Mouse (Mus musculus): ENCODE data around the gene Afg3l1.
A peak's percentile ranks its signal among the peaks of the same experiment; 100 is the strongest.
"Not testable (repeated sequence)": the region's sequence is repeated elsewhere in the genome, so short reads cannot be mapped to it uniquely, and the experiment has no call there.

Gene Afg3l1

DNA sequence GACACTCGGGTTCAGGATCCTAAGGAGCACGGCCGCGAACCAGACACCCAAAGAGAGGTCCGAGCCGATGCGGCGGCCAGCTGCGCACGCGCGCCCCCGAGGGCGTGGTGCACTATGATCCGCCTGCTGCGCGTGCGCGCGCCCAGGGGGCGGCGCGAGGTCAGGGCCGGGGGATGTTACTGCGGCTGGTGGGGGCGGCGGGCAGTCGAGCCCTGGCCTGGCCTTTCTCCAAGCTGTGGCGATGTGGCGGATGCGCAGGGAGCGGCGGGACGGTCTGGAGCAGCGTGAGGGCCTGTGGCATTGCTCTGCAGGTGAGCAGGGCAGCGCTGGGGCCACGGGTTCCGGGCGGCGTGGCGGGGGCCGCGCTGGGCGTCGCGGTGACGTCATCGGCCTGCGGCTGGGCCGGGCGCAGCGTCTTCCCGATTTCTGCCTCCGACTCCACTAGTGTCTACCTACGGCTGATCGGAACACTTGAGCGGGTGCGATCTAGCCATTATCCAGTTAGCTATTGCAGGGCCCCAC, at the start of gene Afg3l1:
Gene Afg3l1 (plus strand): TSS at position 167 of the 522 bp plus-strand sequence.
- peak; percentile 87 to 90 for DNase-seq (ENCODE audit: low spot score in 2 of 2)

DNA sequence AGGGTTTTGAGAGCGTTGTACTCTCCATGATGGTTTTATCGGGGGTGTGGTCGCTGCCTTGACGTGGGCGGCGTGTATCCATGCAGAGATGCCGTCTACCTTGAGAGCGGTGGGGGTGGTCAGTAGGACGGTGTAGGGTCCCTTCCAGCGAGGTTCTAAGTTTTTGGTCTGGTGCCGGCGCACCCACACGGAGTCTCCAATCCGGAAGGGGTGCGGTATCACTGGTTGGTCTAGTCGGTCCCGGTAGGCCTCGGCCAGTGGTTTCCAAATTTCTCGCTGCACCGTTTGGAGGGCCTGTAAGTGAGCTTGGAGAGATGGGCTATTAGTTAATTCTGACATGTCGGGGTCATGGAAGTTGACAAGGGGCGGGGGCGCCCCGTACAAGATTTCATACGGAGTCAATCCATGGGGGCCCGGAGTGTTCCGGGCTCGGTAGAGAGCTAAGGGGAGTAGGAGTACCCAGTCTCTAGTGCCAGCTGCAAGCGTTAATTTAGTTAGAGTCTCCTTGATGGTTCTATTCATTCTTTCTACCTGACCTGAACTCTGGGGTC, 49.3 kb upstream of the Afg3l1 start:
- DNase-seq (ENCODE audit: low spot score in 2 of 2): no peak

DNA sequence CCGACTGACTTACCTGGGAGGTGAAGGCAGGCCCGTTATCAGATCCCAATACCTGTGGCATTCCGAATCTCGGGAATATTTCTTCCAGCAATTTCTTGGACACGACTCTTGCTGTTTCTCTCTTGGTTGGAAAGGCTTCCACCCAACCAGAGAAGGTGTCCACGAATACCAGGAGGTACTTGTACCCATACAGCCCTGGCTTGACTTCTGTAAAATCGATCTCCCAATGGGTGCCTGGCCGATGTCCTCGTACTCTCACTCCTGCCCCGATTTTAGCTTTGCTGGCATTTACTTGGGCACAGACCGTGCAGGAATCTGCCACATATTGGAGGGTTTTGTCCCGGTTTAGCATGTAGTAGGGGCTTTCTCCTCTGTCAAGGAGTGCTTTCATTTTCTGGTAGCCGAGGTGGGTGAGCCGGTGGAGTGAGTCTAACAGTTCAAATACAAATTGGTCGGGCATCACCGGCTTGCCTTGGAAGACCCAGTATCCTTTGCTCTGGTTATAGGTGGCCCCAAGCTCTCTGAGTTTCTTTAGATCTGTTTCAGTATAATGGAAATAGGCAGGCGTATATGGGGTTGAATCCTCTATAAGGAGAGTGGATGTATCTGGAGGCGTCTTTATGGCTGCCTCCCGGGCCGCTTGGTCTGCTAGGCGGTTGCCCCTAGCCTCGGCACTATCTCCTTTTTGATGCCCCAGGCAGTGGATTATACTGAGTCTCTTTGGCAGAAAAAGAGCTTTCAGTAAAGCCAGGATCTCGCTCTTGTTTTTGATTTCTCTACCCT, 48.6 kb upstream of the Afg3l1 start:
- DNase-seq (ENCODE audit: low spot score in 2 of 2): no peak

DNA sequence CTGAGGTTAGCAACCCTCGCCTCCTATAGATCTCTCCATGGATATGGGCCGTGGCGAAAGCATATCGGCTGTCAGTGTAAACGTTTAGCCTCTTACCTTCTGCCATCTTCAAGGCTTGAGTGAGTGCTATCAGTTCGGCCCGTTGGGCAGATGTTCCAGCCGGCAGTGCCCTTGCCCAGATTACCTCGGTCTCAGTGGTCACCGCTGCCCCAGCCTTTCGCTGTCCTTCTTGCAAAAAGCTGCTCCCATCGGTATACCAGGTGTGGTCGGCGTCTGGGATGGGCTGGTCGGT, 48.0 kb upstream of the Afg3l1 start:
- DNase-seq (ENCODE audit: low spot score in 2 of 2): not testable (repeated sequence)

DNA sequence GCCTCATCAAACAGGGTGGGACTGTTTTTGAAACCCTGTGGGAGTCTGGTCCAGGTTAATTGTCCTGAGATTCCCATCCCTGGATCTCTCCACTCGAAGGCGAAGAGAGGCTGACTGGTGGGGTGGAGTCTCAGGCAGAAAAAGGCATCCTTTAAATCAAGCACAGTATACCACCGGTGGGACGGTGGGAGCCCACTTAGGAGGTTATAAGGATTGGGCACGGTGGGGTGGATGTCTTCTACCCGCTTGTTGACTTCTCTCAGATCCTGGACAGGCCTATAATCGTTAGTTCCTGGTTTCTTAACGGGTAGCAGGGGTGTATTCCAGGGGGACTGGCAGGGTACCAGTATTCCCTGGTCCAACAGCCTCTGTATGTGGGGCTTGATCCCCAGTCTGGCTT, 46.8 kb upstream of the Afg3l1 start:
- DNase-seq (ENCODE audit: low spot score in 2 of 2): not testable (repeated sequence)

DNA sequence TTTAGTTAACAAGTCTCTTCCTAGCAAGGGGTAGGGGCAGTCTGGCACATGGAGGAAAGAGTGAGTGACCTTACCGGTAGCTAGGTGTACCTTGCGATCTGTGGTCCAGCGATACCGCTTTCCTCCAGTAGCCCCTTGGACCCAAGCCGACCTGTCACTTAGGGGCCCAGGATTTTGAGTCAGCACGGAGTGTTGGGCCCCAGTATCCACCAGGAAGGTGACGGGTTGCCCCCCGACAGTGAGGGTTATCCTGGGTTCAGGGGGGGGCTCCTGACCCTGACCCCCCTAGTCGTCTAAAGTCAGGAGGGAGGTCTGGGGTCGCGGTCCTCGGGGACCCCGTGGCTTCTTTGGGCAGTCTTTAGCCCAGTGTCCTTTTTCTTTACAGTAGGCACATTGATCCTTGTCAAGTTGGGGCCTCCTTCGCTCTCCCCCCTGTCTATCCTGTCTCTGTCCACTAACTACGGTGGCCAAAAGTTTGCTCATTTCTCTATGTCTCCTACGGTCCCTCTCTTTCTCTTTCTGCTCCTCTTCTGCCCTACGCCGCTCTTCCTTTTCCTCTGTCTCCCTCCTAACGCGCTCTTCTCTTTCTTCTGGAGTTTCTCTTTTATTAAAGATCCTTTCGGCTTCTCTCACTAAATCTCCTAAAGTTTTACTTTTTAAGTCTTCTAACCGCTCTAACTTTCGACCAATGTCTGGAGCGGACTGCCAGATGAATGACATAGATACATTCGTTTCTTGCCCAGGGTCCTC, 45.9 kb upstream of the Afg3l1 start:
- no peak for DNase-seq (ENCODE audit: low spot score in 2 of 2)

DNA sequence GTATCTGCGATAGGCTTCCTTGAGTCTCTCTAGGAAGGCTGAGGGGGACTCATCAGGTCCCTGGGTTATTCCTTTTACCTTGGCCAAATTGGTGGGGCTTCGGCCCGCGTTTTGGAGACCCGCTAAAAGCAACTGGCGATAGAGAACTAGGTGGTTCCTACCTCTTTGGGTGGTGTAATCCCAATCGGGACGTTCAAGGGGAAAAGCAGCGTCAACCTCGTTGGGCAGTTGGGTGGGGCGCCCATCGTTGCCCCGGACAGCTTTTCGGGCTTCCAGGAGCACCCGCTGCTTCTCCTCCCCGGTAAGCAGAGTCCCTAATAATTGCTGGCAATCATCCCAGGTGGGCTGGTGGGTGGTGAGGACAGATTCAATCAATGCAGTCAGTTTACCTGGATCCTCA, 45.3 kb upstream of the Afg3l1 start:
- DNase-seq (ENCODE audit: low spot score in 2 of 2): no peak

DNA sequence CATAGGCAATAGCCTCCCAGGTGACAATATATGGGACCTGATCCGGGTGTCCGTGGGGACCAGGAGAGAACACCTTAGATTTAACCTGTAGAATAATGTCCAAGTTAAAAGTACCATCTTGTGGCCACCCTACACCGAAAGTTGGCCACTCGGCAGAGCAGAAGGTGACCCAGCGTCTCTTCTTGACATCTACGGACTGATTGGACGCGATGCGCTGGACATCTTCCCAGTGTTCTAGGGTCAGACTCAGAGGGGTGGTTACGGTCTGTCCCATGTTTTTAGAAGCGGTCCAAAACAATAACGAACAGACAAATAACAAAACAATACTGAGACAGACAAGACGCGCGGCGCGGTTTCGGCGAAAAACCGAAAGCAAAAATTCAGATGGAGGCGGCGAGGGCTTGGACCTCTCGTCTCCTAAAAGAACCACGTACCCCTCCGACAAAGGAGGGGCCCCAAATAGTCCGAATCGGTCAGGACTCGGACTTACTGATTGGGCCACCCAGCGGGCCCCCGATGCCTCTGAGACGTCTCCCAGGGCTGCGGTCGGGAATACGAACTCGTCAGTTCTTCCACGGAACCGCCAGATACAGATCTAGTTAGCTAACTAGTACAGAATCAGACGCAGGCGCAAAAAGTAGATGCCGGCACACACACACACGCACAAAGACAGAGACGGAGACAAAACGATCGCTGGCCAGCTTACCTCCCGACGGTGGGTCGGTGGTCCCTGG, 44.3 kb upstream of the Afg3l1 start:
- not testable (repeated sequence) for DNase-seq (ENCODE audit: low spot score in 2 of 2)

DNA sequence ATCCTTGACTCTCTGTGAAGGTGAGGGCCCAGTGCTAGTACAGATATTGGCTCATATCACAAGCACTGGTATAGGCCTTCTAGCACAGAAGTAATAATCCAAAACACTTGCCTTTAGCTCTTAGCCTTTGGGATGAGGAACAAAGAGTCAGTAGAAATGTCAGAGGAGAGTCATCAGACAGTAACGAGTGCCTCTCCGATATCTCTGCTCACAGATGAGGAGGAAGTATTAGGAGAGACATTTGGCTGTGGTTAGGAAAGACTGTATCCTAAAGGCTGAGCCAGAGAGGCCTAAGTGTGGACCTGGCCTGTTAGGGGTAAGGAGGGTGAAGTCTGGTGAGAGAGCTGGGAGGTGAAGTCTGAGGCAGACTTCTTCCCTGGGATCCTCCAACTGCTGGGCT, 35.9 kb upstream of the Afg3l1 start:
- DNase-seq (ENCODE audit: low spot score in 2 of 2): no peak

DNA sequence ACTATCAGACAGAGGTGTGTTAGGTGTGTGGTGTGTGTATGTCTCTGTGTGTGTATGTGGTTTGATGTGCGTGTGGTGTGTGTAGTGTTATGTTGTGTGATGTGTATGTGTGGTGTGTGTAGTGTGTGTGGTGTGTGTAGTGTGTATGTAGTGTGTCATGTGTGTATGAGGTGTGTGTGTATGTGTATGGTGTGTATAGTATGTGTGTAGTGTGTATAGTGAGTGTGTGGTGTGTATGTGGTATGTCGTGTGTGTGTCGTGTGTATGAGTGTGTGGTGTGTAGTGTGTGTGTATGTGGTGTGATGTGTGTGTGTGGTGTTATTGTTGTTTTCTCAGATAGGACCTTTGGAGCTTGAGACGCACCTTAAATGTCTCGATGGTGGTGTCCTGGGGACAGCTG, 35.4 kb upstream of the Afg3l1 start:
- no peak for DNase-seq (ENCODE audit: low spot score in 2 of 2)

DNA sequence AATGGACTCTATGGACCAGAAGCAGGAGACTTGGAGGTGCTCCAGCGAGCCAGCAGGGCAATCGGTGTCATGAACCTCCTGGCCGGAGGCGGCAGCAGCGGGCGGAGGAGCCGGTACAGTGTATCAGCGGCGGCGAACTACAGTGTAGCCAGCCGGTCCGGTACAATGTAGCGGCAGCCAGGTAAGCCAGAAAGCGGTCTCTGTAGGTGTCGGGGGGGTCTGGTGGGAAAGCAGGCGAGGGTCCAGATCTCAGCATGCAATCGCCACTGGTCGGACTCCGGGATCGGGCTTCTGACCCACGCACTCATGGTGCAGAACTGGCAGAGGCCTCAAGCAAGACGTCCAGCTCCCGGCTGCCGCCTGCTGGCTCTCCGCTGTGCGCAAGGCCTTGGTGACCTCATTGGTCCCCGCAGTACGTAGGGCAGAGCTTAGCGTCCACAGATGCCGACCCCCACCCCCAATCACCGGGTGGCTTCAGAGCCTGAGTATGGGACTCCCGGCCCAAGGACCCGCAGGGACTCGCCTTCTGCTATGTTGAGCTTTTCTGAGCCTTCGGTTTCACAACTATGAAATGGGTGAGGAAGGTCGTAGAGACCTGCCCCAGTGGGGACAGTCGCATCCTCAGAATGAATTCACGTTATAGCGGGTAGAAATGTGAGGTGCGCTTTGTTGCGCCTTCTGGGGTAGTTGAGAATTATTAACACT, 34.7 kb upstream of the Afg3l1 start:
- peak; percentile 86 to 99 for DNase-seq (ENCODE audit: low spot score in 2 of 2)

DNA sequence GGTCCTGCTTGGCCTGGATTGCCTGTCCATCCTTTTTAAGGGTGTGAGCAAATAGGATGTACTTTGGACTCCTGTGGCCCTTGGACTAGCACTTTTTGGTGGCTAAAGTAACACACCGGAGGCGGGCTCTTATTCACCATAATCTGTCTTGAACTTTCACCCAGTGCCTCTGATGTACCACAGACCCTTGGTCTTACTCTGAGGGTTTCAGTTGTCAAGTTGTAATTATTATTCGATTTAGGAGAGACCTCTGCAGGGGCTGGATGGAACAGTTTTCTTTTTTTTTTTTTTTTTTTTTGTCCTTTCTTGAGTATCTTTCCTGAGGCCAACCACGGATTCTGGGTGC, 34.2 kb upstream of the Afg3l1 start:
- DNase-seq (ENCODE audit: low spot score in 2 of 2): no peak

DNA sequence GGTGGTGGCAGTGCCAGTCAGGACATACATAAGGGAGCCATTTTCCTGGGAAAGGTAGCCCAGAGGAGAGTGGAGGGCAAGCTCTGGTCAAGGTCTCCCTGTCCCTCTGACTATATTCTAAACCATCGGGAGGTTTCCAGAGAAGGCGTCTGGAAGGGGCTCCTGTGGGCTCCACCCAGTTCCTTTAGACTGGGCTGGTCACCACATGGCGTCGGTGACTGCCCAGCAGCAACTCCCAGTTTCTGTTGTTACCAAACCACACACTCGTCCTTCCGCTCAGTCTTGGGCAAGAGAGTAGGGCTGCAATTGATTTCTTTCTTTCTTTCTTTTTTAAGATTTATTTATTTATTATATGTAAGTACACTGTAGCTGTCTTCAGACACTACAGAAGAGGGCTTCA, 33.6 kb upstream of the Afg3l1 start:
- DNase-seq (ENCODE audit: low spot score in 2 of 2): no peak

DNA sequence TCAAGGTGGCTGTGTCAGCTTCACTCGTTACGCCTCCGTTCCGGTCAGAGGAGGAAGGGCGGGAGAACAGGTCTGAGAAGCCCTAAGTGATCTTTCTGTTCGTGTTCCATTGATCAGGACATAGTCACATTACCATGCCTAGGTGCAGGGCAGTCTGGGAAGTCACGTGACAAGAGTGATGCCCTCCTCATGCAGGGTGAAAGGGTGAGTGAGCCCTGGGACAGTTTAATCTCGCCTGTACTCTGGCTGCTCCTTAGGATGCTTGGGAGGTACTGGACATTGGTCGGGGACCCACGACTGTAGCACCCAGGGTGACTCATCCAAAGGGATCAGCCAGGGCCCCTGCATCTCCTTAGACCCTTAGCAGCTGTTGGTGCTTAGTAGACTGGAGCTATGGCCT, 31.7 kb upstream of the Afg3l1 start:
- DNase-seq (ENCODE audit: low spot score in 2 of 2): no peak

DNA sequence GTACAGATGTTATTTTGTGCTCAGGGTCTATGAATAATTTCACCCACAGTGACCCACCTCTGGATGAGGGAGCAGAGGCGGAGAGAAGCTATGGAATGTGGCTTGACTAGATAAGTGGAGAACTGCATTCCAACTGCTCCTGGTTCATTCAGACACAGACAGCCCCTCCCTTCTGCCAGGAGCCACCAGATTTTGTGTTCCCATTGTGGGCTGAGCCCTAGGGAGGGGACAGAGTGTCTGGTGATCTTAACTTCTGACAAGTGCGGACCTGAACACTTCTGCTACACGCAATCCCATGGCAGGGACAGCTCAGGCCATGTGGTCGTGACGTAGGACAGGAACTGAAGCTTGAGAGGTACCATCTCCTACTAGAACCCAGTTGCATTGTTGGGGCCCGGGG, 30.9 kb upstream of the Afg3l1 start:
- peak in 1 of 2 experiments; percentile 10 for DNase-seq (ENCODE audit: low spot score in 2 of 2)

DNA sequence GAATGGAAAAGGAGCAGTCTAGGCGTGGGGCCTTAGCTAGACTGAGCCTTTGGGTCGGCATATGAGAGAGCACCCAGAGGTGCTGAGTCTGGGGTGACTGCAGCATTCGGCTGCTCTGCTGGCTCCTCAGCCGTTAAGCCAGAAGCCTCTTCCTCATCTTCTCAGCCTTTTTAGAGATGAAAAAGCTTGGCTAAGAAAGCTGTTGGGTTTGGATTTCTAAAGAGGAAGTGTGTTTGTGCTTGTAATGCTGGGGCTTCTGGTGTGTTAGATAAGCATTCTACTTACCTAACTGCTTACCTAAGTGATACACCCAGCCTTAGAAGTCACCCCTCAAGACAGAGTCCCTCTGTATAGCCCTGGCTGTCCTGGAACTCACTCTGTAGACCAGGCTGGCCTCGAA, 26.9 kb upstream of the Afg3l1 start:
- DNase-seq (ENCODE audit: low spot score in 2 of 2): no peak

DNA sequence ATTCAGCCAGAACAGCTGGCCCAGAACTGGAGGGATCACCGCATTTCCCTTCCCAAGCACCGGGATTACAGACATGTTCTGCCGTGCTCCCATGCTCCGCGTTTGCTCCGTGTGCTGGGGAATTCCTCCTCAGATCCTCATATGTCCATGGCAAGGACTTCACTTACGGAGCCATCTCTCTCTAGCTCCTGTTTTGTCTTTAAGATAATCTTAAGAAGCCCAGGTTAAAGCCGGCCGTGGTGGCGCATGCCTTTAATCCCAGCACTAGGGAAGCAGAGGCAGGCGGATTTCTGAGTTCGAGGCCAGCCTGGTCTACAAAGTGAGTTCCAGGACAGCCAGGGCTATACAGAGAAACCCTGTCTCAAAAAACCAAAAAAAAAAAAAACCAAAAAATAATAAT, 26.0 kb upstream of the Afg3l1 start:
- DNase-seq (ENCODE audit: low spot score in 2 of 2): not testable (repeated sequence)

DNA sequence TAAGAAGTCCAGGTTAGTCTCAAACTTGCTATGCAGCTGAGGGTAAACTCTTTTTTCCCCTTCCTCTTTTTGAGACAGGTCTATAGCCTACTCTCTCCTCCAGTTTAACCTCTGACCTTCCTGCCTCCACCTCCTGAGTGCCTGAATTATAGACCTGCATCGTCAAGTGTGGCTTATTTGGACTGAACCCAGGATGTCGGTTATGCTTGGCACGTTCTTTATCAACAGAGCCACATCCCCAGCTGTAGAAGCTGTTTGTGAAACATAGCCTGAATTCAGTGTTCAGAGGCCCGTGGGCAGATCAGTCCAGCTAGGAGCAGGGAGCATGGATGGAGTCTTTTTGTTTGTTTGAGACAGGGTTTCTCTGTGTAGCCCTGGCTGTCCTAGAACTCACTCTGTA, 25.6 kb upstream of the Afg3l1 start:
- no peak for DNase-seq (ENCODE audit: low spot score in 2 of 2)

DNA sequence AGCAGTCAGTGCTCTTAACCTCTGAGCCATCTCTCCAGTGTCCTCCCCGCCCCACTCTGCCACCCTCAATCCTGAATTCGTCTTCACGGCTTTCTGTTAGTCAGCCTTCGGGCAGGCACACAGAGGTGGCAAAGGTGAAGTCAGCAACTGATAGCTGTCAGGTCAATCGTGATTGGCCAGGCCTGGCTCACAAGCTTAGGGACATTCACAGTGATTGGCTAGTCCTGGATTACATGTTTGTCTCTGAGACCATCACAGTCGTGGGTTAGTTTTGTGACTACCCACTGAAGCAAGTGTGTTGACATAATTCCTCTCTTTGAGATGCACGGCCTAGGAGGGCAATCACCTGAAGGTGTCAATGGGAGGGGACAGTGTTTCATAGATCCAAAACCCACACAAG, 24.4 kb upstream of the Afg3l1 start:
- DNase-seq (ENCODE audit: low spot score in 2 of 2): no peak

DNA sequence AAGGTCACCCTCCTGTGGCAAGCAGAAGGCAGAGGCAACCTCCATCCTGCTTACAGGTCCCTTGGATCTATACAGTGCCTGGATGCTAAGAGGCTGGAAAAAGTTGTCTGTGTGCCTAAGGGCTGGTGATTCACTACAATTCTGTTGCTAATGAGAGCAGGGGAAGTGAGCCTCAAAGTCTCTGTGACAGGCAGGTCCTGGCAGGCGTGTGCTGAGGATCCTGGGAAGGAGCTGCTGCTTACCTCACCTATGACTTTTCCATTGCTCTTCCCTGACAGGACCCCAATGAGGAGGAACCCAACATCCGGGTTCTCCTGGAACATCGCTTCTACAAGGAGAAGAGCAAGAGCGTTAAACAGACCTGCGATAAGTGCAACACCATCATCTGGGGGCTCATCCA, 23.8 kb upstream of the Afg3l1 start:
- DNase-seq (ENCODE audit: low spot score in 2 of 2): no peak

DNA sequence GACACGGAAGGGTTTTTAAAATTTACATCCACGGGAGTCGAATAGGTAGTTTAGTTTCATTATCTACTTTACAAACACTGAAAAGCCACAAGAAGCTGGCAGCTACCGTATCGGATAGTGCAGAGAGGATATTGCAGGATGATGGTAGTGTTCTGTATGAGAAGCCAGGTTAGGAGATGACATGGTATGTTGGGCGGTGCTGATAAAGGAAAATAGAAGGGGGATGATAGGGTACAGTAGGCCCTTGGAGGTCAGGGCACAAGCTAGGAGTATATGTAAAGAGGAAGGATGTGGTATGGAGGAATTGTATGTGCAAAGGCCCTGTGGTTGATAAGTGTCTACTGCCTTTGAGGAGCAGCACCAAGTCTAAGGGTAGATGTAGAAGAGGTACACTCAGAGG, 23.1 kb upstream of the Afg3l1 start:
- DNase-seq (ENCODE audit: low spot score in 2 of 2): no peak

DNA sequence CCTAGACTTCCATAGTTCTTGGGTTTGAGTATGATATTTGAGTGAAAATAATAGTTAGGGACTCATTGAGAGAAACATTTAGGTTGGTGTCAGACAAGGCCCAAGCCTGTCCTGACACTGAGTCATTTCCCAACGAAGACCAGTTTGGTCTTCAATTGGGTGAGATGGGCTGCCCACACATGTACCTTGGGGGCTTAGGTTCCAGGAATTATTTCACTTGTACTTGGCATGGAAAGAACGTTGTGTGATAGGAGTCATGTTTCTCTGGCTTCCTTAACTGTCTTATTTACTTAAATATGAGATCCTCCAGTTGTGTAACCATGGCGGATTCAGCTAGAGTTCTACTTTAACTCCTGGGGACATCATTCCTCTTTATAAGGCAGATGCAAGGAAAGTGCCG, 14.1 kb upstream of the Afg3l1 start:
- DNase-seq (ENCODE audit: low spot score in 2 of 2): no peak
